Mouse (Mus musculus) C2C12 (cell line): Measurements from ENCODE around the gene Sgcd. TPM values are rescaled to one million over a fixed set of nuclear protein-coding genes. Genes with fewer than 3 reads are reported as not detected.

Experiments
- H3K27me3 ChIP-seq: one replicate; pipeline ENCODE4 v1.6.1; 2011; ENCODE audit not compliant: control insufficient read depth, insufficient read depth, insufficient read length
- H3K36me3 ChIP-seq: one replicate; pipeline ENCODE4 v1.6.1; 2011; ENCODE audit not compliant: control insufficient read depth, insufficient read depth
- H3K4me3 ChIP-seq: one replicate; pipeline ENCODE4 v1.5.1; 2011; ENCODE audit warnings: mild to moderate bottlenecking, control low read depth; ENCODE audit not compliant: poor library complexity, insufficient read depth, severe bottlenecking
- H3K79me2 ChIP-seq: one replicate; pipeline ENCODE4 v1.6.1; 2011; ENCODE audit not compliant: control insufficient read depth, insufficient read depth
- H3K79me3 ChIP-seq: one replicate; pipeline ENCODE4 v1.6.1; 2011; ENCODE audit warnings: low read depth, control low read depth
- H3ac ChIP-seq: one replicate; pipeline ENCODE3; 2011; ENCODE audit warnings: low read depth; ENCODE audit not compliant: control insufficient read depth, insufficient read length
- CEBPB ChIP-seq: IDR thresholded peaks from one replicate; pipeline ENCODE4 v1.6.1; 2011; ENCODE audit warnings: low read depth, mild to moderate bottlenecking, control low read depth, moderate library complexity
- CTCF ChIP-seq: IDR thresholded peaks from one replicate; pipeline ENCODE4 v1.5.1; 2011; ENCODE audit not compliant: control insufficient read depth, insufficient read depth, insufficient read length
- FOSL1 ChIP-seq: IDR thresholded peaks from one replicate; pipeline ENCODE4 v1.8.0; 2011; ENCODE audit warnings: mild to moderate bottlenecking, low read length; ENCODE audit not compliant: poor library complexity, insufficient read depth, severe bottlenecking
- MAX ChIP-seq: IDR thresholded peaks from one replicate; pipeline ENCODE4 v1.6.1; 2011; ENCODE audit warnings: mild to moderate bottlenecking, control low read depth
- MYOD1 ChIP-seq: IDR thresholded peaks from one replicate; pipeline ENCODE4 v1.6.1; 2011; ENCODE audit warnings: low read depth; ENCODE audit not compliant: control insufficient read depth, insufficient read length
- MYOG ChIP-seq: IDR thresholded peaks from one replicate; pipeline ENCODE4 v1.6.1; 2011; ENCODE audit not compliant: control insufficient read depth, insufficient read length; ENCODE audit errors: extremely low read depth
- USF1 ChIP-seq: IDR thresholded peaks from one replicate; pipeline ENCODE4 v1.6.1; 2011; ENCODE audit warnings: low read depth, mild to moderate bottlenecking, control low read depth, moderate library complexity
- polyA plus RNA-seq: library from polyadenylated mRNA; unstranded; fragments of >200 nt; fragmentation: generic; extraction: Trizol; gene quantifications from one replicate; pipeline ENCODE4 v1.2.1, GENCODE M21; 2012; ENCODE audit warnings: missing spikeins

The Sgcd gene
- polyA plus RNA-seq, 1 experiment, result 3.5 TPM

GRCm38 (mm10) chr11:47248345-47248893 lies 740.4 kb downstream of the Sgcd start:
- no peaks in the 10 kb centered on the region for H3K79me2 ChIP-seq
- H3K4me3 ChIP-seq, result no peak overlapping the region
- H3K36me3 ChIP-seq, result no peaks in the 10 kb centered on the region
- TF ChIP-seq MYOG, result no peak
- TF ChIP-seq MYOD1, result no peak
- no peak for TF ChIP-seq CEBPB
- TF ChIP-seq CTCF, result no peak
- TF ChIP-seq USF1, result no peak
- TF ChIP-seq MAX, result no peak
- no peak for TF ChIP-seq FOSL1
- no peaks in the 10 kb centered on the region for H3K79me3 ChIP-seq
- no peak overlapping the region for H3ac ChIP-seq
- no peaks in the 10 kb centered on the region for H3K27me3 ChIP-seq

DNA sequence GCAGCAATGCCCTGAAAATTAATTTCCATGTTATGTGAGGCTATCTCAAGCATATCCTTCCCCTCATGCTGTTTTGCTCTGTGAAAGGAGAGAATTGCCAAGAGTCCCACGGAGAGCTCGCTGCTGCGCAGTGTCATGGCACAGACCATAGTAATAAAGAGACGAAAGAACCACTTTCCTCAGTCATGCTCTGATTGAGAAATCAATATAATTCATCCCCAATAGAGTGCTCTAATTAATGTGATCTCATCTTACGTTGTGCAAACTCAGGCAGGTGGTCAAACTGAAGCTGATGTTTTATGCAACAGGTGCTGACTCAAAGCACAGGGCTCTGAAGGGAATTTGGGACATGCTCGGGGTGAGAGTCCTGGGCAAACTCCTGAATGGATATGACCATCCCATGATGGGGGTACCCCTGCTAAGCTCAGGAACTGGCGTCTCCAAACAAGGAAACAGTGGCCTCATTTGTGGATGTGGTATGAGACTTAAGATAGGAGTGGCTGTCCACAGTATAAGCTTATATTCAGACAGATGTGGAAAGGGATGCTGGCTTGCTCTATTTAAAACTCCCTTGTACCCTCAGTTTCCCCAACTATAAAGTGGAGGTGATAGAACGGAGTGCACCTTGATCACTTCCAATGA lies 740.9 kb downstream of the Sgcd start:
- Histone ChIP-seq H3K79me2 (no peaks in the 10 kb centered on the region), H3K79me3 (no peaks in the 10 kb centered on the region), H3ac (no peak overlapping the region), H3K27me3 (no peaks in the 10 kb centered on the region), H3K36me3 (no peaks in the 10 kb centered on the region), H3K4me3 (no peak overlapping the region)
- TF ChIP-seq MAX, result no peak
- TF ChIP-seq MYOD1, result no peak
- TF ChIP-seq USF1, result no peak
- no peak for TF ChIP-seq MYOG
- no peak for TF ChIP-seq FOSL1

- TF ChIP-seq CEBPB, result no peak
- no peak for TF ChIP-seq CTCF
- TF ChIP-seq MYOD1, result no peak
- TF ChIP-seq MYOG, result no peak
- TF ChIP-seq USF1, result no peak
- TF ChIP-seq MAX, result no peak
- no peak for TF ChIP-seq FOSL1
- Histone ChIP-seq H3K4me3 (no peak overlapping the region), H3K36me3 (no peaks in the 10 kb centered on the region), H3K79me2 (no peaks in the 10 kb centered on the region), H3K79me3 (no peaks in the 10 kb centered on the region), H3ac (no peak overlapping the region), H3K27me3 (no peaks in the 10 kb centered on the region)
Measured at GRCm38 (mm10) chr11:47242401-47242800, 746.4 kb downstream of the Sgcd start.

DNA sequence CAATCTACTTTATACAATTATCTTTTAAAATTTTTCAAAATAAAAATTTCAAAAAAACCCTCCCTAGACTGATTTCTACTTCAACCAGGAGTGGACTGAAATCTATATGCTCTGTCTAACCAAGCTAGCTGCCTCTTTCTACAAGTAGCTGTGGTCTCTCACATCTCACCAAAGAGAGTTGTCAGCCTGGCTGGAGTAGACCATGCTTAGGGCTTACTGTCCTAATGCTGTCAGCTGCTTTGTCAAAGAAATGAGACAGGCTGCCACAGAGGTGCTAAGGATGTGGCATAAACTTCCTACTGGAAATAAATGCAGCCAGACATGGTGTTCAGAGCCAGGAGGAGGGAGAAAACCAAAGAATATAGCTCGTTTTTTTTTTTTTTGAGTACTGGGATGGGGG lies 760.5 kb downstream of the Sgcd start:
- H3ac ChIP-seq, result no peak overlapping the region
- no peaks in the 10 kb centered on the region for H3K36me3 ChIP-seq
- no peaks in the 10 kb centered on the region for H3K79me3 ChIP-seq
- no peak for TF ChIP-seq CEBPB
- TF ChIP-seq MYOG, result no peak
- no peak for TF ChIP-seq MAX
- TF ChIP-seq CTCF, result no peak
- no peak for TF ChIP-seq MYOD1
- no peak for TF ChIP-seq USF1
- TF ChIP-seq FOSL1, result no peak
- H3K4me3 ChIP-seq, result no peak overlapping the region
- no peaks in the 10 kb centered on the region for H3K79me2 ChIP-seq
- no peaks in the 10 kb centered on the region for H3K27me3 ChIP-seq

DNA sequence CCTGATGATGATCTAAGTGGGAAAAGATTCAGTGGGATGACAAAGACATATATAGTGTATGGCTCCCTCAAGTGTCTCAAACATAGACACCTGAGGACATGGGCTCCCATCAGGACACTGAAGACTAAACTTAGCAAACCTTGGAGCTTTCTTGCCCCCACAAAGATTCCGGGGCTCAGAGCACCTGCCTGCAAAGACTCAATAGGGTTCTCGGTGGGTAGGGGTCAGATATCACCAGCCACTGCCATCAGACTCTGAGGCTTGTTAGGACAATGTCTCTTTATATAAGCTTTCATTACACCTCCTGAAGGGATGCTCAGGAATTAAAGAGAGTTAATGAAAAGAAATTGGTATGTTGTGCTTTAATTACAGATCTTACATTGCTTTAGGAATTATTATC lies 764.6 kb downstream of the Sgcd start:
- Histone ChIP-seq H3K4me3 (no peak overlapping the region), H3K79me2 (no peaks in the 10 kb centered on the region), H3K27me3 (no peaks in the 10 kb centered on the region), H3K36me3 (no peaks in the 10 kb centered on the region), H3K79me3 (no peaks in the 10 kb centered on the region), H3ac (no peak overlapping the region)
- TF ChIP-seq MYOD1 (no peak), FOSL1 (no peak), MYOG (no peak), CEBPB (no peak), CTCF (no peak), USF1 (no peak), MAX (no peak)
